Mouse (Mus musculus): ENCODE data around the gene Lypd3. TPM values are rescaled to one million over a fixed set of nuclear protein-coding genes. Genes with fewer than 3 reads are reported as not detected.
"Not testable (repeated sequence)": the region's sequence is repeated elsewhere in the genome, so short reads cannot be mapped to it uniquely, and the experiment has no call there.

Gene Lypd3
- polyA plus RNA-seq, 1 experiment, result not detected

- 16% methylated on average over 8 of the region's 8 CpGs for WGBS
- TF ChIP-seq POLR2A (IDR thresholded peaks at IDR 0.05; ENCODE audit: borderline replicate concordance, control insufficient read depth, low read depth, low read length), result no peak
- no peak for TF ChIP-seq CTCF (IDR thresholded peaks at IDR 0.05; ENCODE audit: control insufficient read depth, insufficient read depth, low read length)
- Histone ChIP-seq H3K4me3 (replicated peaks; ENCODE audit: control insufficient read depth, low read depth, low read length) (peak overlapping the region; percentile 10), H3K4me1 (ENCODE audit: control insufficient read depth, insufficient read depth, low read length) (peaks cover 2% of the 10 kb centered on the region; the same call in 1 of the 2 replicates), H3K27ac (ENCODE audit: control insufficient read depth, insufficient read depth, low read depth, low read length, poor library complexity) (peak overlapping the region; percentile 37)
Measured at GRCm38 (mm10) chr7:24608561-24608960, 27.8 kb upstream of the Lypd3 start.

GRCm38 (mm10) chr7:24610144-24610878 lies 26.0 kb upstream of the Lypd3 start, which contains the start of gene Phldb3:
TSS of gene Phldb3 (plus strand) at chr7:24610763.
- Histone ChIP-seq H3K4me1 (ENCODE audit: control insufficient read depth, insufficient read depth, low read length) (peaks cover 2% of the 10 kb centered on the region; the same call in 1 of the 2 replicates), H3K27ac (ENCODE audit: control insufficient read depth, insufficient read depth, low read depth, low read length, poor library complexity) (peak within 1 kb of the TSS; percentile 66), H3K4me3 (replicated peaks; ENCODE audit: control insufficient read depth, low read depth, low read length) (peak within 1 kb of the TSS; percentile 92)
- TF ChIP-seq CTCF (IDR thresholded peaks at IDR 0.05; ENCODE audit: control insufficient read depth, insufficient read depth, low read length), result no peak
- peak; percentile 39; the same call in 1 of the 2 replicates for TF ChIP-seq POLR2A (IDR thresholded peaks at IDR 0.05; ENCODE audit: borderline replicate concordance, control insufficient read depth, low read depth, low read length)
- 2% methylated on average over 26 of the region's 27 CpGs for WGBS

- Histone ChIP-seq H3K4me3 (replicated peaks; ENCODE audit: control insufficient read depth, low read depth, low read length) (peak overlapping the region; percentile 92), H3K27ac (ENCODE audit: control insufficient read depth, insufficient read depth, low read depth, low read length, poor library complexity) (peak overlapping the region; percentile 66), H3K4me1 (ENCODE audit: control insufficient read depth, insufficient read depth, low read length) (peaks cover 2% of the 10 kb centered on the region; the same call in 1 of the 2 replicates)
- WGBS, result under 1% methylated on average over 36 of the region's 36 CpGs
- peak; percentile 54; the same call in 1 of the 2 replicates for TF ChIP-seq POLR2A (IDR thresholded peaks at IDR 0.05; ENCODE audit: borderline replicate concordance, control insufficient read depth, low read depth, low read length)
- TF ChIP-seq CTCF (IDR thresholded peaks at IDR 0.05; ENCODE audit: control insufficient read depth, insufficient read depth, low read length), result no peak
Measured at GRCm38 (mm10) chr7:24610879-24611494, 25.4 kb upstream of the Lypd3 start.

GRCm38 (mm10) chr7:24611709-24612108 lies 24.6 kb upstream of the Lypd3 start:
- TF ChIP-seq POLR2A (IDR thresholded peaks at IDR 0.05; ENCODE audit: borderline replicate concordance, control insufficient read depth, low read depth, low read length), result no peak
- no peak for TF ChIP-seq CTCF (IDR thresholded peaks at IDR 0.05; ENCODE audit: control insufficient read depth, insufficient read depth, low read length)
- H3K4me3 ChIP-seq (replicated peaks; ENCODE audit: control insufficient read depth, low read depth, low read length), result peak overlapping the region; percentile 92
- 13% methylated on average over 7 of the region's 7 CpGs for WGBS
- no peak overlapping the region for H3K27ac ChIP-seq (ENCODE audit: control insufficient read depth, insufficient read depth, low read depth, low read length, poor library complexity)
- H3K4me1 ChIP-seq (ENCODE audit: control insufficient read depth, insufficient read depth, low read length), result peaks cover 3% of the 10 kb centered on the region; the same call in 1 of the 2 replicates

DNA sequence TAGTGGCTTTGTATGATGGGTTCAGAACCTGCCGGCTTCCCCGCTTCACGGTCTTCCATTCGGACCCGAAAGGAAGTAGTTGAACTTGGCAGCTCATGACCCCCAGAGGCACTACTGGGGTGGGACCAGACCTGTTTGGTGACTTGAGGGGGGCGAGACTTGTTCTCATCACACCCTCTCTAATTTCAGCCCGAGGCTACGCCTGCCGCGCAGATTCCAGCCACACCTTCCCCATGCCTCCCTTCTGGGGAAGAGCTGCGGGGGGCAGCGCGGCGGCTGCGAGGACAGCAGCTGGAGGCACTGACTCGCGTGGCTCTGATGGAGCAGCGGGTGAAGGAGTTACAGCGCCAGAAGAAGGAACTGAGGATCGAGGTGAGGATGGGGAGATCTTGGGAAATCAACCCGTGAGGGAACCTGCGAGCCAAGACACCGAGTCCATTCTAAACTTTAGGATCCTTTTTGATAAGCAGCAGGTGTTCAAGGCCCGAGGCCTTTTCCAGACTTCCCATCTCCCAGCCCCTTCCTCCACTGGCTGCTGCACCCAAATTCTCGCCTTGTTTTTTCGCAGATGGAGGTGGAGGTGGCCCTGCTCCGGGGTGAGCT lies 23.9 kb upstream of the Lypd3 start:
- H3K27ac ChIP-seq (ENCODE audit: control insufficient read depth, insufficient read depth, low read depth, low read length, poor library complexity), result no peak overlapping the region; the same call in 1 of the 2 replicates
- 25% methylated on average over 27 of the region's 27 CpGs for WGBS
- TF ChIP-seq POLR2A (IDR thresholded peaks at IDR 0.05; ENCODE audit: borderline replicate concordance, control insufficient read depth, low read depth, low read length) (no peak), CTCF (IDR thresholded peaks at IDR 0.05; ENCODE audit: control insufficient read depth, insufficient read depth, low read length) (no peak)
- H3K4me3 ChIP-seq (replicated peaks; ENCODE audit: control insufficient read depth, low read depth, low read length), result peak overlapping the region; percentile 30
- H3K4me1 ChIP-seq (ENCODE audit: control insufficient read depth, insufficient read depth, low read length), result peaks cover 6% of the 10 kb centered on the region; the same call in 1 of the 2 replicates

- Histone ChIP-seq H3K4me3 (replicated peaks; ENCODE audit: control insufficient read depth, low read depth, low read length) (no peak overlapping the region), H3K4me1 (ENCODE audit: control insufficient read depth, insufficient read depth, low read length) (peaks cover 6% of the 10 kb centered on the region; the same call in 1 of the 2 replicates), H3K27ac (ENCODE audit: control insufficient read depth, insufficient read depth, low read depth, low read length, poor library complexity) (no peak overlapping the region)
- WGBS, result 66% methylated on average over 13 of the region's 13 CpGs
- TF ChIP-seq POLR2A (IDR thresholded peaks at IDR 0.05; ENCODE audit: borderline replicate concordance, control insufficient read depth, low read depth, low read length) (no peak), CTCF (IDR thresholded peaks at IDR 0.05; ENCODE audit: control insufficient read depth, insufficient read depth, low read length) (no peak)
Measured at GRCm38 (mm10) chr7:24614816-24615215, 21.5 kb upstream of the Lypd3 start.

DNA sequence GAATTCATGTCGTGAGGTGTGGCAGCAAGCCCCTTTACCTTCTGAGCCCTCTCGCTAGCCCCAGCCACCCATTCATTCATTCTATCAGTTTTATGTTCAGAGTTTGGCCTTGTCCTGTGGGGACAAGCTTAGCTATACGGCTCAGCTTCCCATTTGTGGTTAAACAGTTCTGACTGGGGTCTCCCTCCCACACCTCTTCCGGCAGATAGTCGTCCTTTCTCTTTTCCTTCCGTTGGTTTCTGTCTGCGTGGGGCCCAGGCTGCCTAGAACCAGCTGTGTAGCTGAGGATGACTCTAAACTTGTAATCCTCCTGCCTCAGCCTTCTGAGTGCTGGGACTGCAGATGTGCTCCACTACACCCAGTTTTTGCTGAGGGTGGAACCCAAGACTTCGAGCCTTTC lies 18.6 kb upstream of the Lypd3 start:
- peaks cover 6% of the 10 kb centered on the region; the same call in 1 of the 2 replicates for H3K4me1 ChIP-seq (ENCODE audit: control insufficient read depth, insufficient read depth, low read length)
- no peak for TF ChIP-seq CTCF (IDR thresholded peaks at IDR 0.05; ENCODE audit: control insufficient read depth, insufficient read depth, low read length)
- no peak for TF ChIP-seq POLR2A (IDR thresholded peaks at IDR 0.05; ENCODE audit: borderline replicate concordance, control insufficient read depth, low read depth, low read length)
- 13% methylated on average over 8 of the region's 8 CpGs for WGBS
- H3K27ac ChIP-seq (ENCODE audit: control insufficient read depth, insufficient read depth, low read depth, low read length, poor library complexity), result no peak overlapping the region
- no peak overlapping the region for H3K4me3 ChIP-seq (replicated peaks; ENCODE audit: control insufficient read depth, low read depth, low read length)

DNA sequence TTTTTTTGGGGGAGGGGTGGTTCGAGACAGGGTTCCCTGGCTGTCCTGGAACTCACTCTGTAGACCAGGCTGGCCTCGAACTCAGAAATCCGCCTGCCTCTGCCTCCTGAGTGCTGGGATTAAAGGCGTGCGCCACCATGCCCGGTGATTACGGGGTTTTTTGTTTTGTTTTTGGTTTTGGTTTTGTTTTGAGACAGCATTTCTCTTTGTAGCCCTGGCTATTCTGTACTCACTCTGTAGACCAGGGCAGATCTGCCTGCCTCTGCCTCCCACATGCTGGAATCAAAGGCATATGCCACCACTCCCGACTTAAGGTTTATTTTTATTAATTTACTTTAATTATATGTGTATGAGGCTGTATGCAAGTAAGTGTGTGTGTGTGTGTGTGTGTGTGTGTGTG lies 18.0 kb upstream of the Lypd3 start:
- not testable (repeated sequence) for H3K4me1 ChIP-seq (ENCODE audit: control insufficient read depth, insufficient read depth, low read length); H3K4me3 ChIP-seq (replicated peaks; ENCODE audit: control insufficient read depth, low read depth, low read length); H3K27ac ChIP-seq (ENCODE audit: control insufficient read depth, insufficient read depth, low read depth, low read length, poor library complexity)
- WGBS, result 74% methylated on average over 8 of the region's 8 CpGs
